Mouse (Mus musculus) adrenal gland, postnatal 10 days (tissue): ENCODE measurements at regions not wholly inside any gene's neighbourhood (a gene's known extent, or its start where the extent isn't known, plus 50 kb on each side); places are given as distances from the start of the nearest gene placed in this dataset.

ENCODE experiments used
- DNase-seq: peaks from one replicate; pipeline ENCODE4 v3.0.0; 2021; ENCODE audit warnings: mixed read lengths

DNA sequence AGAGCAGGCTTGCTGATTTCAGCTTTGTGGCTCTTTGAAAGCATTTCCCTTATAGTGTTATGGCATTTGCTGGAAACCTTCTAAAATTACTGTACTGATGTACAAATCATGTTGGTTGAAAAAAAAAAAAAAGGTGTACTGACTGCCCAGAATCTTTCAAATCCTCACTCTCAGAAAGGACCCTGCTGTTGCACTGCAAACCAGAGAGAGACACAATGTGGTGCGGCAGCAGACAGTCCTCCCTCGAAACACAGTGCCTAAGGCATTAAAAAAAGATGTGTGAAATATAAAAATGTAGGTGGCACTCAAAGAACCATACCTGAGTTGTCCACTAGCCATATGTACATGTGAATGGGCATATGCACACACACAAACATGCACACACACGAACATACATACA, 128.3 kb downstream of the Actr3 start:
- no peak for DNase-seq

GRCm38 (mm10) chr1:125298520-125299090, 136.9 kb downstream of the Actr3 start:
- no peak for DNase-seq

GRCm38 (mm10) chr1:125295646-125296045, 139.9 kb downstream of the Actr3 start:
- no peak for DNase-seq

DNA sequence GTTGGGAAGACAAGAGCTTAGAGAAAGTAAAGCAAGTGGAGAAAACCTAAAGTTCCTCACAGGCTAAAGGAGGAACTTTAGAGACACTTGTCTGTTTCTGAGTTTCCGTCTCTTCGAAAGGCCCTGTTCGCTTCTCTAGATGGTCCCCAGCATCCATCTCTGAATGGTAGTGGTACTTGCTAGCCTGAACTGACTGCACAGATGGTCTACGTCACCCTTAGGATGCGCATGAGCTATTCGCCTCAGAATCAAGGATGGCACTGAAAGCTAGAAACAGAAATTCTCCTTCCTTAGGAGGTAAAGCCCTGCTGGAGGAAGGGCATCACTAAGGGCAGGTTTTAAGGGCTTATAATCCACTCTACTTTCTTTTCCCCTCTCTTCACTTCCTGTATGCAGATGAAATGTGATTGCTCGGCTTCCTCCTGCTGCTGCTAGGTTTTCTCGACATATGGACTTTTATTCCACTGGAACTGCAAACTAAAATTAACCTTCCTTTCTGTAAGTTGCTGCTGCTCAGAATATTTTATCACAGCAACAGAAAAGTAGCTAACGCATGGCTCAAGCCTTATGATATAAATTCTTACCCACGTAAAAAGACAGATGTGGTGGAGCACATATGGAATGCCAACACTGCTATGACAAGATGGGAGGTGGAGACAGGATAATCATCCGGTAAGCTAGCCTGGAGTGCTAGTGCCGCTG, 145.1 kb downstream of the Actr3 start:
- DNase-seq, result no peak

DNA sequence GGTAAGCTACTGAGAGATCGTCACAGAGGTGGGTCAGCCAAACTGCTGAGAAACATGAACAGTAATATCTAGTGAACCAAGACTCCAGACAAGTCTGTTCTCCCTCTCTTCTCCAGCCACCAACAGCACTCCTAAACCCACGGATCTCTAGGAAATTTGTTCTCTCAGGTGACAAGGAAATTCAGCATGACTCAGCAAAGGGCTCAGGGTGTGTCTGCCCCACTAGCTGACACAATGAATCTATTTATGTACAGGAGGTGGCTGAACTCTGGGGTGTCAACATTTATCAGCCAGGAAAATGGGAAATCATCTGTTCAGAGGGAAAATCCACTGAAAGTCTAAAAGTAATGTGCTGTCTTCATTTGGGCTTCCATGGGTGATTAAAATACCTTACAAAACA, 149.2 kb downstream of the Actr3 start:
- no peak for DNase-seq

- DNase-seq, result no peak
These were observed 150.8 kb downstream of the Actr3 start for GRCm38 (mm10) chr1:125284693-125285092.

DNA sequence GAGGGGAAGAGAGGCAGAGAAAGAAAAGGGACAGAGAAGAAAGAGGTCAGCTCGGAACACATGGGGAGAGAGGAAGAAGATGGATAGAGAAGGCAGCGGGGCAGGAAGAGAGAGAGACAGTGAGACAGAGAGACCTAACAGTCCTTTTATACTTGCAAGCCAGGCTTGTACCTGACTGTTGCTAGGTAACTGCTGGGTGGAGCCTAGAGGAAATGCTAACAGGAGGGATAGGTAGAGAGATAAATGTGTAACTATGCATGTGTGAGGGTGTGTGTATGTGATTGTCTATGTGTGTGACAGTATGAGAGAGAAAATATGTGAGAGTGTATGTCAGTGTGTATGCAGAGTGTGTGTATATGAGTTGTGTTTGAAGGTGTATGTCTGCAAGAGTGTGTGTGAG, 161.8 kb downstream of the Actr3 start:
- DNase-seq, result no peak

GRCm38 (mm10) chr1:125263684-125264083, 171.8 kb downstream of the Actr3 start:
- DNase-seq, result no peak

- no peak for DNase-seq
These were observed 172.5 kb downstream of the Actr3 start for GRCm38 (mm10) chr1:125263068-125263467.

DNA sequence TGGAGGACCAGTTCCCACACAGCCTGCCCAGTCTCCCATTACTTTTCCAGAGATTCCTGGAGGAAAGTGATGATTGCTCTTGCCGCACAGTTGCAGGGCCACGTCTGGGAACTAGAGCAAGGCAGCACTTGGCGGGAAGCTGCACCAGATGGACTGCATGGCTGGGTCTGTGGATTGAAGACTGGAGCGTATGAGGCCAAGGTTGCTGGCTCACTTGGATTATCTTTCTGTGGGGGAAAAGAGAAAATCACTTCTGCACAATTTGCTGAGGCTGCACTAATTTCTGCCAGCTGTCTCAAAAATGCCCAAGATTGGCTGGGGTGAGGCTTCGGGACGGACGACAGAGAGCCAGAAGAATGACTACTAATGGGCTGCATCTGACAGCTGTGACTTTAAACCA, 193.2 kb downstream of the Actr3 start:
- no peak for DNase-seq

DNA sequence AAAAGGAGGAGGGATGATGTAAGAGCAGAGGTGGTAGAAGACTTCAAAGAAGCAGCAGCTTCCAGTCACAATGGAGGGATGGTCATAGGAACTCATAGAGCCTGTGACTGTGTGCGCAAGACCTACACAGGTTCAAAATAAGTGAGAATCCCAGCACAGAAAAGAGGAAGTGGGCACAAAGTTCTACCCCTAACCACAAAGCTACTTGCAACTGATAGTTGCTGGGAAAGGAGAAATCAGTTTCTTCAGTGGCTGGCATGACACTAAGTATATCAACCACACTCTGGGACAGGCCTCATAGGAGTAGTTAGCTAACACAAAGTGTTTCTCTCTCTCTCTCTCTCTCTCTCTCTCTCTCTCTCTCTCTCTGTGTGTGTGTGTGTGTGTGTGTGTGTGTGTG, 193.8 kb downstream of the Actr3 start:
- no peak for DNase-seq

- DNase-seq, result no peak
These were observed 197.9 kb downstream of the Actr3 start for GRCm38 (mm10) chr1:125237595-125237988.

DNA sequence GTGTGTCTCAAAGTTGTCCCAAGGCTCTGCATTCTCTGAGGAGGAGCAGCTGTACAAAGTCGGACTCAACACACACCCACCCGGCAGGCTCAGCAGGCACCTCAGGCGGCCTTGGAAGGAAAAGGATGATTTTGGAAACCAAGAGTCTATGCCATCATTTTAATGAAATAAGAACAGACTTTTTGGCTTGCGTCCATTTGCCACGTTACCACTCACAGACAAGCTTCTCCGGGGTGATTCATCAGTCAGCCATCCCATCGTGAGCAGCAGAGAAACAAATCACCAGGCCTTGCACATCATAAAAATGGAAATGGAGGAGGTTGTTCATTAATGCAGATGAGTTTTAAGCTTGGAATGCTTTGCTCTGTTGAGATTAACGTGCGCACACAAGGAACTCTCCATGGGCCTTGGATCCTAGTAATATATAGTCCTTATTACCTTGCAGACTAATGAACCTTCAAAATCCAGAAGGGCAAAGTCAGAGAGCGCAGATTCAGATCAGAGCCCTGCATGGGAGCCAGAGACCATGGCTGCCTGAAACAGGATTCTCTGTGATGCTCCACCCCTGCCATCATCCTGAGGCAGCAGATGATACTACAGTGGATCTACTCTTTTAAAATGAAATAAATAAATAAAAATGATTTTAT, 198.5 kb downstream of the Actr3 start:
- peak; percentile 7 for DNase-seq

DNA sequence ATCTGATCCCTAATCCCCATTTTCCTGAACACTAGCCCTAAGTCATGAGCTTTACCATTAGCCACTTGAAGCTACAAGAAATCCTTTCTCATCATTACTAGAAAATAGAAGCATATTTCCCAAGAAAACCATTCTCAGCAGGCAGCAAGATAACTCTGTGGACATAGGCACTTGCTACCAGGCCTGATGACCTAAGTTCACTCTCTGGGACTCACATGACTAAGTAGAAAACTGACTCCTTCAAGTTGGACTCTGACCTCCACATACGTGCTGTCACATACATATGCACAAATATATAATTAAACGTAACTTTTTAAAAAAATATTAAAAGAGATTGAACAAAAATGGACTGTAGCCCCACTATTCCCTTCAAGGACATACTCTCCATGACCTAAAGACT, 200.8 kb downstream of the Actr3 start:
- DNase-seq, result no peak

- no peak for DNase-seq
These were observed 212.2 kb downstream of the Actr3 start for GRCm38 (mm10) chr1:125223370-125223769.

DNA sequence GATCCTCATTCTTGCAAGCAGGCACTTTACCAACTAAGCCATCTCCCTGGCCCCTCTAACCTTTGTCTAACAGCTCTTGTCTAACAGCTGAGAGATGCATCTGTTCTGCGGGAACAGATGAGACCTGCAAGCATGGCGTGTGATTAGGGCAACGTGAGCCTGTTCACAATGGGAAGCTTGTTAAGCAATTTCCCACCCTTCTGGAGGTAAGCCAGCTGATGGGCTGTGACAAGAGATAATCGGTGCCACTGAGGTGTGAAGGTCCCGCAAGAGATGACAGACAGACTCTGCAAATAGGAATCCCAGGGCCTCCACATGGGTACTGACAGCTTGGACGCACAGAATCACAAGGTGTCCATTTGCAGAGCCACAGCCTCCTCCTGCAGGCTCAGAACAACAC, 219.3 kb downstream of the Actr3 start:
- DNase-seq, result no peak

DNA sequence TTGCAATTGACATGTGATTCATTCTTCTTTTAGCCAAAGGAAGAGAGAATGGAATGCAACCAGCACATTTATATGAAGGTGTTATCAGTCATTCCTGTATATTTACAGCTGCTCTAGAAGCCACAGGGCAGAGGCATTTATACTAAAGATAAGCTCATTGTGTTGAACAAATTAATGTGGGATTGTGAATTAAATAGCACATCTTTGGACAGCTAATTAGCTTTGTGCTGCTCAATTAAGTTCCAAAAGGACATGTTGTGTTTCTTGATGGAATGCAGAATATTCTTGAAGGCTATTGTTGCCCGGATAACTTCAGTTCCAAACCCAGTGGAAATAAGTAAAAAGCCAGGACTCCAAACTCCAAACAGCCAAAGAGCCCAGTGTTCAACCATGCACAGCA, 248.4 kb downstream of the Actr3 start:
- no peak for DNase-seq

- DNase-seq, result no peak
These were observed 259.2 kb downstream of the Actr3 start for GRCm38 (mm10) chr1:125176124-125176937.

- DNase-seq, result no peak
These were observed 260.8 kb downstream of the Actr3 start for GRCm38 (mm10) chr1:125174725-125175124.

DNA sequence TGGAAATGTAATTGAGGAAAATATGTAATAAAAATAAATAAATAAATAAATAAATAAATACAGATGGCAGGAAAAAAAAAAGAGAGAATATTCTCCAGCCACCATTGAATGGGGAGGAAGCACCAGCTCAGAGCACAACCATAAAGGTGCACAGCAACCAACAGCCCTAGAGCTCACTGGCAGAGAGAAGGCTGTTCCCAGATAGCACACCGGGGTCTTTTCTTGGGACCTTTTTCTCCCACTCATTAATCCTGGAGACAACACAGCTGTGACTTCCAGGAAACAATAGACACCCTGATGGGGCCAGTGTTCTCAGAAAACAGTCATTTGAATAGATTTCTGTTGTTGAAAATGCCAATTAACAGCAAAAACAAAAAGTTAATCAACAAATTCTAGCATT, 263.1 kb downstream of the Actr3 start:
- DNase-seq, result no peak

- no peak for DNase-seq
These were observed 270.3 kb downstream of the Actr3 start for GRCm38 (mm10) chr1:125165226-125165625.

GRCm38 (mm10) chr1:125158481-125158880, 277.0 kb downstream of the Actr3 start:
- no peak for DNase-seq

- no peak for DNase-seq
These were observed 279.4 kb downstream of the Actr3 start for GRCm38 (mm10) chr1:125156093-125156492.
